Mouse (Mus musculus) myocyte (in vitro differentiated cells): ENCODE data around the gene Selenon. TPM values are rescaled to one million over a fixed set of nuclear protein-coding genes. Genes with fewer than 3 reads are reported as not detected.
A peak's percentile ranks its signal among the peaks of the same experiment; 100 is the strongest.

ENCODE experiments used
- H3K27me3 ChIP-seq: one replicate; pipeline ENCODE4 v1.6.1; 2011; ENCODE audit not compliant: control insufficient read depth, insufficient read depth, insufficient read length
- H3K36me3 ChIP-seq: one replicate; pipeline ENCODE4 v1.6.1; 2011; ENCODE audit not compliant: control insufficient read depth, insufficient read depth
- H3K4me2 ChIP-seq: one replicate; pipeline ENCODE4 v1.6.1; 2011; ENCODE audit warnings: low read depth, control low read depth
- H3K4me3 ChIP-seq: one replicate; pipeline ENCODE4 v1.5.1; 2011; ENCODE audit warnings: mild to moderate bottlenecking, control low read depth, moderate library complexity
- H3K79me2 ChIP-seq: one replicate; pipeline ENCODE4 v1.6.1; 2011; ENCODE audit not compliant: control insufficient read depth, insufficient read depth
- H3ac ChIP-seq: one replicate; pipeline ENCODE4 v1.6.1; 2011; ENCODE audit not compliant: control insufficient read depth, insufficient read length
- CEBPB ChIP-seq: IDR thresholded peaks from 2 replicates; pipeline ENCODE4 v1.6.1; 2011; ENCODE audit warnings: mild to moderate bottlenecking, moderate library complexity; ENCODE audit not compliant: poor library complexity, insufficient read depth, severe bottlenecking
- E2F4 ChIP-seq: IDR thresholded peaks from one replicate; pipeline ENCODE4 v1.6.1; 2011; ENCODE audit warnings: mild to moderate bottlenecking, control low read depth, moderate library complexity; ENCODE audit not compliant: insufficient read depth
- MAX ChIP-seq: IDR thresholded peaks from one replicate; pipeline ENCODE4 v1.6.1; 2011; ENCODE audit warnings: low read depth, mild to moderate bottlenecking, control low read depth
- MYOD1 ChIP-seq, 3 experiments: IDR thresholded peaks; one replicate each; pipeline ENCODE4 v1.6.1; 2011; ENCODE audit warnings: control low read depth in 2 of 3, low read depth in 2 of 3, mild to moderate bottlenecking in 2 of 3, moderate library complexity in 1 of 3; ENCODE audit not compliant: insufficient read length in 2 of 3, control insufficient read depth in 1 of 3
- MYOG ChIP-seq, 3 experiments: IDR thresholded peaks; one replicate each; pipeline ENCODE4 v1.6.1; 2011; ENCODE audit warnings: control low read depth in 2 of 3, low read depth in 2 of 3, mild to moderate bottlenecking in 2 of 3; ENCODE audit not compliant: insufficient read length in 2 of 3, control insufficient read depth in 1 of 3, insufficient read depth in 1 of 3
- POLR2A ChIP-seq: IDR thresholded peaks from one replicate; pipeline ENCODE4 v1.6.1; 2011; ENCODE audit warnings: low read depth, mild to moderate bottlenecking, control low read depth, moderate library complexity; ENCODE audit not compliant: insufficient read length
- POLR2AphosphoS2 ChIP-seq: IDR thresholded peaks from one replicate; pipeline ENCODE4 v1.6.1; 2011; ENCODE audit warnings: low read depth, control low read depth; ENCODE audit not compliant: insufficient read length
- REST ChIP-seq: IDR thresholded peaks from one replicate; pipeline ENCODE4 v1.6.1; 2011; ENCODE audit warnings: mild to moderate bottlenecking, control low read depth, moderate library complexity; ENCODE audit not compliant: insufficient read depth, insufficient read length
- SRF ChIP-seq: IDR thresholded peaks from one replicate; pipeline ENCODE4 v1.6.1; 2011; ENCODE audit warnings: low read depth; ENCODE audit not compliant: control insufficient read depth, insufficient read length
- TCF12 ChIP-seq: IDR thresholded peaks from one replicate; pipeline ENCODE4 v1.6.1; 2011; ENCODE audit warnings: mild to moderate bottlenecking, control low read depth; ENCODE audit not compliant: poor library complexity, insufficient read depth, severe bottlenecking
- TCF3 ChIP-seq: IDR thresholded peaks from one replicate; pipeline ENCODE4 v1.6.1; 2011; ENCODE audit warnings: low read depth, control low read depth; ENCODE audit not compliant: insufficient read length
- USF1 ChIP-seq: IDR thresholded peaks from one replicate; pipeline ENCODE4 v1.6.1; 2011; ENCODE audit warnings: low read depth, mild to moderate bottlenecking, control low read depth, moderate library complexity
- polyA plus RNA-seq: library from polyadenylated mRNA; unstranded; fragments of >200 nt; fragmentation: generic; extraction: Trizol; gene quantifications from one replicate; pipeline ENCODE4 v1.2.1, GENCODE M21; 2012; ENCODE audit warnings: missing spikeins

Selenon gene
- polyA plus RNA-seq, 1 experiment = 35.7 TPM

GRCm38 (mm10) chr4:134538997-134539580, 12.9 kb downstream of the Selenon start:
- Histone ChIP-seq H3K79me2 (peaks cover 4% of the 10 kb centered on the region), H3K4me2 (no peak overlapping the region), H3K4me3 (no peak overlapping the region), H3K27me3 (no peaks in the 10 kb centered on the region), H3ac (no peak overlapping the region), H3K36me3 (peaks cover 11% of the 10 kb centered on the region)
- TF ChIP-seq CEBPB = no peak
- no peak for TF ChIP-seq MYOD1 (IDR thresholded peaks at IDR 0.05; ENCODE audit: control insufficient read depth in 1 of 3, insufficient read length in 2 of 3, low read depth in 2 of 3)
- no peak for TF ChIP-seq TCF3
- TF ChIP-seq USF1 = no peak
- TF ChIP-seq TCF12 = no peak
- TF ChIP-seq SRF = no peak
- no peak for TF ChIP-seq MAX
- TF ChIP-seq MYOG (IDR thresholded peaks at IDR 0.05; ENCODE audit: control insufficient read depth in 1 of 3, insufficient read depth in 1 of 3, insufficient read length in 2 of 3, low read depth in 2 of 3) = no peak
- no peak for TF ChIP-seq POLR2A
- TF ChIP-seq REST = no peak
- TF ChIP-seq POLR2AphosphoS2 = no peak
- TF ChIP-seq E2F4 = no peak

- H3K4me3 ChIP-seq = peak overlapping the region; percentile 57
- peaks cover 8% of the 10 kb centered on the region for H3K36me3 ChIP-seq
- no peaks in the 10 kb centered on the region for H3K27me3 ChIP-seq
- H3ac ChIP-seq = no peak overlapping the region
- peaks cover 19% of the 10 kb centered on the region for H3K79me2 ChIP-seq
- TF ChIP-seq USF1 (peak; percentile 50), MAX (no peak), TCF12 (peak; percentile 58), MYOG (IDR thresholded peaks at IDR 0.05; ENCODE audit: control insufficient read depth in 1 of 3, insufficient read depth in 1 of 3, insufficient read length in 2 of 3, low read depth in 2 of 3) (peak in 1 of 3 experiments; percentile 11), REST (no peak), CEBPB (no peak), POLR2A (no peak), TCF3 (peak; percentile 23), MYOD1 (IDR thresholded peaks at IDR 0.05; ENCODE audit: control insufficient read depth in 1 of 3, insufficient read length in 2 of 3, low read depth in 2 of 3) (peak; percentile 79 to 95 (median 91)), E2F4 (no peak)
- H3K4me2 ChIP-seq = peak overlapping the region; percentile 95
Measured at GRCm38 (mm10) chr4:134535787-134536151, 16.2 kb downstream of the Selenon start.

GRCm38 (mm10) chr4:134534932-134535786, 16.8 kb downstream of the Selenon start, which contains the start of gene Mtfr1l:
Gene Mtfr1l (minus strand): TSS chr4:134535387.
- Histone ChIP-seq H3K4me2 (peak within 1 kb of the TSS; percentile 95), H3K4me3 (peak within 1 kb of the TSS; percentile 57), H3K27me3 (no peaks in the 10 kb centered on the region), H3ac (peak within 1 kb of the TSS; percentile 57), H3K79me2 (peaks cover 19% of the 10 kb centered on the region), H3K36me3 (peaks cover 12% of the 10 kb centered on the region)
- TF ChIP-seq POLR2A (peak; percentile 67), USF1 (no peak), MYOD1 (IDR thresholded peaks at IDR 0.05; ENCODE audit: control insufficient read depth in 1 of 3, insufficient read length in 2 of 3, low read depth in 2 of 3) (peak in 2 of 3 experiments; percentile 6 to 19), CEBPB (no peak), TCF3 (no peak), SRF (peak; percentile 65), MAX (no peak), REST (no peak), MYOG (IDR thresholded peaks at IDR 0.05; ENCODE audit: control insufficient read depth in 1 of 3, insufficient read depth in 1 of 3, insufficient read length in 2 of 3, low read depth in 2 of 3) (peak in 1 of 3 experiments; percentile 35), TCF12 (no peak), POLR2AphosphoS2 (peak; percentile 52)

DNA sequence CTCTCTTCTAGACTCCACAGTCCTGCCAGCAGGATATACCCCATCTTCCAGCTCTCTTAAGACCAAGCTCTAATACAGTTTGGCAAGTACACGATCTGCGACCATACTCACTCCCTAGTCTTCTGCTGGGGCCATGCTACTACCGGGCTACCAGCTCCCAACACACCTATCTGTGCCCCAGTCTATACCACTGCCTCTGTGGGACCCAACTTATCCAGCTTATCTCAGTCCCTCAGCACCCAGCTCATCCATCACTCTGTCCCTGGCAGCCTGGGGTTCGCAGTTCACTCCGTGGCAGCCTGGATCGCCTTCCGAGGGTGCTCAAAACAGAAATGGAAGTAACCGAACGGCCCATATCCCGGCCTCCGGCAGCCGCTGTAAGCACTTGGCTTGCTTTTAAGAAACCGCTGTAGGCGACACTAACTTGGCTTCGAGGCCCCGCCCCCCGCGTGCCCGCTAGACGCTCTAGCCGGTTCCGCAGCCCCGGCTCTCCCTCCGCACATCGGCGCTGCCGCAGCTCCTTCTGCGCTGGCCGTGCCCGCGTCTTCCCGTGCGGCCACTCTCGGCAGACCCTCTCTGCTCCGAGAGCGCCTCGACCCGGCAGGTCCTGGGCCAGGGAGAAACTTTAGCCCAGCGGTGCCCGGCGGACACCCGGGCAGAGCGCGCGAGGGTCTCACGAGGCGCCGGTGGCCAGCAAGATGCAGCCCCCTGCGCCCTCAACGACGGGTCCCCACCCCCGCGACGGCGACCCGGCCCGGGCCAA, 17.7 kb downstream of the Selenon start:
- Histone ChIP-seq H3ac (peak overlapping the region; percentile 57), H3K36me3 (peaks cover 17% of the 10 kb centered on the region), H3K4me3 (peak overlapping the region; percentile 57), H3K27me3 (no peaks in the 10 kb centered on the region), H3K4me2 (peak overlapping the region; percentile 95), H3K79me2 (peaks cover 19% of the 10 kb centered on the region)
- TF ChIP-seq POLR2A = peak; percentile 47
- TF ChIP-seq SRF = no peak
- TF ChIP-seq E2F4 = no peak
- no peak for TF ChIP-seq MYOG (IDR thresholded peaks at IDR 0.05; ENCODE audit: control insufficient read depth in 1 of 3, insufficient read depth in 1 of 3, insufficient read length in 2 of 3, low read depth in 2 of 3)
